Mouse (Mus musculus) frontal cortex, adult 2 months (tissue): ENCODE results near the gene Gna12. TPM values are rescaled to one million over a fixed set of nuclear protein-coding genes. Genes with fewer than 3 reads are reported as not detected.

Experiments used
- DNase-seq, 2 experiments: peaks; one replicate each; pipeline ENCODE4 v3.0.0; 2022; ENCODE audit warnings: low spot score in 1 of 2; ENCODE audit errors: extremely low spot score in 1 of 2
- polyA plus RNA-seq: library from polyadenylated mRNA; depleted of rRNA; stranded (reverse); fragments of >200 nt; gene quantifications from 2 replicates; pipeline ENCODE4 v1.2.3, GENCODE M21; 2012; rRNA removed

Gene Gna12
- 78.0 TPM in 2 replicates for polyA plus RNA-seq

DNA sequence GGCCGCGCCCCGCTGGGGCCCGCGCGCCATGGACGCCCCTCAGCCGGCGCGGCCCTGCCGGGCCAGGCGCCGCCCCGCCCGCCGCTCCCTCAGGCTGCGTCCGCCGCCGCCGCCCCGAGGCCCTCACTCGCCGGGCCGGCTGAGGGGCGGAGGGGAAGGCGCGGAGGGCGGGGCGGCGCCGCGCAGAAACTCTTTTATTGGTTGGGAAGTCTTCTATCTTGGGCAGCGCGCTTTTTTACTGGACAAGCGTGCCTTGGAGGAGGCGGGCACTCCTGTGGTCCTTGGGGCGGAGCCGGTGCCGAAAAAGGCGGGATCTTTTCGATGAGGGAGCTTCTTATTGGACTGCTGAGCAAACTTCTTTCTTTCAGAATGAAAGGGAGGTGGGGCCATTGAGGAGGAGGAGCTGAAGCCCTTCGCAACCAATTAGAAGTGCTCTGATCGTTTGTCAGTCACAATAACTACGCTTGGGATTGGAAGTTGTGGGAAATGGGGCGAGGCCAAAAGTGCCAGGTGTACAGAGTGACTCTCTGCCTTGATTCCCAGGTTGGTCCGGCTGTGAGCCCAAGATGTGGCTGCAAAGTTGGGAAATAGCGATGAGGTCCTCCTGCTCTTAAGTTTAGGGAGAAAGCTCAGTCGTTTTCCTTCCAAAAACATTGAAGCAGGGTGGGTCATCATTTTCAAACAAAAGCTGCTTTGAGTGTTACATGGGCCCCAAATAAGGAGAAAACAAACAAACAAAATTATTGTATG lies at the start of gene Gna12:
Gene Gna12 (minus strand): TSS at position 118 of the 750 bp plus-strand sequence.
- DNase-seq, result peak; percentile 98 to 99

DNA sequence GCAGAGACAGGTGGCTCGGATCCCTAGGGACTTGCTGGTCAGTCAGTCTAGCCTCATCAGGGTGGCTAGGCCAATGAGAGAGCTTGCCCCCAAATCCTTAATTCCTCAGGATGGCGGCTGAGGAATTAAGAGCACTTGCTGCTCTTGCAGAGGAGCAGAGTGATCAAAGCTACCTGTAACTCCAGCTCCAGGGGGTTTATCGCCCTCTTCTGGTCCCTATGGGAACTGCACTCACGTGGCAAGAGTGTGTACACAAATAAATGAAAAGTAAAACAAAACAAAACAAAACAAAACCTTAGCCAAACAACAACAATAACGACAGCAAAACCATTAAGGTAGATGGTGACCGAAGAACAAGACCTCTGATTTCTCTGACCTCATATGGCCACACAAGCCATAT lies 48.4 kb upstream of the Gna12 start:
- no peak for DNase-seq

DNA sequence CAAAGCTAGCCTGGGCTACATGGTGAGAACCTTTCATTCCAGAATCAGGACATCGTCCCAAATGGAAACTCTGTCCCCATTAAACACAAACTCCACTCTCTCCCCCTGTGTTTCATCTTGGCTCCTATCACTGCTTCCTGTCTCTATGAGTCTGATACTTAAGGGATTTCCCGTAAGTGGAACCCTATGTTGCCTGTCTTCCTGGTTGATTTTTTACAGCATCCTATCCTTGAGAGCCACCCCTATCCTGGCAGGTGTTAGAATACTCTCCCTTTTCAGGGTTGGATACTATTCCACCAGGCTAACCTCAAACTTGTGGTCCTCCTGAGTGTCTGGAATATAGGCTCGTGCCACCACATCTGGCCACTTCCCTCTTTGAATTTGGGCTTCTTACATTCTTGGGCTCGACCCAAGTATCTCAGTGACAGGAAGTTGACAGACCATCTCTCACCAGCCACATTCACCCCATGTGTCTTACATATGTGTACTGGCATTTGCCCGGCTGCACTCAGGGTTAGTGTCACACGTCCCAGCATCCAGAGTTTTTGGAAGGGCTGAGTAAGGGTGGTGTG lies 43.6 kb upstream of the Gna12 start:
- no peak for DNase-seq

DNA sequence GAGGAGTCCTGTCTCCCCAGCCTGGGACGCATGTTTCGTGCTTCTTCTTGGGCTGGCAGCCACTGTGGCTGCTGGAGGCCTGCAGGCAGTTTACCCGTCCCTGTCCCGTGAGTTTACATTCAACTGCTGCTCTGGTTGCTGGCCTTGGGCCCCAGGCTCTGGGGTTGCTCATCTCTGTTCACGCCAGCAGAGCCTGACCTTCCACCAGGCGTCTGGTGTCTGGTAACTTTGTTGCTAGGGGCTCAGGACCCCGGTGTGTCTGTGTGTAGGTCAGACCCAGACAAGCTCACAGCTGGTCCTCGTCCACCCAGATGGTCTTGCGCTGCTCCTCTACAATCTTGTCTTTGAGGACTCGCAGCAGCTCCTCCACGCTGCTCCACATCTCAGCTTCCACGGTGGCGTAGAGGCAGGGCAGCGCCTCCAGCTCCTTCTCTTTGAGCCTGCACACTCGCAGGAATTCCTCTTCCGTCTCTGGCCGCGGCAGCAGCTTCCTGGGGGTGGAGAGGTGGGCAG lies 42.9 kb upstream of the Gna12 start:
- DNase-seq, result peak in 1 of 2 experiments; percentile 51

DNA sequence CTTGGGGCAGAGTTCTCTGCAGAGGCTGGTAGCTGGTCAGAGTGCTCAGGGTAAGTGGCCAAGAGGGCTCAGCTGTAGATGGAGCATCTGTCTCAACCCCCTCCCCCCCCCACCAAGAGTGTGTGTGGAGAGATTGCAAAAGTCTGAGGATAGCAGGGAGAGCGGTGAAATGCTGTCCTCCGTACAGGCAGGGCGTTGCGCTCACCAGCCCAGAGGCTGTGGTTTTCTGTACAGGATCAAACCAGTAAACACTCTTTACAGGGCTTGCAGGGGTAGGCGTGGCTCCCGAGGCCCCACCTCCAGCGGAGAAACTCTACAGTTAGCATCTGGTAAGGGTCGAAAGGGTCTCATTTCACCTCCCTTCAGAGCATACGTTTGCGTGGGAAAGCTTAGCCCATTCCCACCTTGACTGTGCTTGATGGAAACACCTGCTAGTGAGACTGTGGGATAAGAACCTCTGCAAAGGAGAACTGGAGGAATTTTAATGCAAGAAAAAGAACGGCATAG lies 42.4 kb upstream of the Gna12 start:
- no peak for DNase-seq

DNA sequence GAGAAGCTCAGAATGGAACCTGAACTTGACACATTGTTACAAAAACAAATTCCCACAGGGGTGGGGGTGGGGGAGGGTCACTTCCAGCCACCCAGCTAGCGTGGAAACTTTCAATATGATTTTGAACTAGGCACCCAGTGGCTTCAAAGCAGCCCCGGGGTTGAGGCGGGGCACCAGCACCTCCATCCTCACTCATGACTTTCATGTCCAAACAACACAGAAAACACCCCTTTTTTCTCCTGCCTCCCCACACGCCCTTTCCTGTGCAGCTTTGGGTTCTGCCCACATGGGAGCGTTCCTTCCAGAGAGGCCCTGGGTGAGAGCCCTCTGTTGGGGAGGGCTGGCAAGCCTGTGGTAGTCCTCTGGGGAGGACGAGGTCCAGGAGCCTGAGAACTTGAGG lies 41.0 kb upstream of the Gna12 start:
- DNase-seq, result no peak

DNA sequence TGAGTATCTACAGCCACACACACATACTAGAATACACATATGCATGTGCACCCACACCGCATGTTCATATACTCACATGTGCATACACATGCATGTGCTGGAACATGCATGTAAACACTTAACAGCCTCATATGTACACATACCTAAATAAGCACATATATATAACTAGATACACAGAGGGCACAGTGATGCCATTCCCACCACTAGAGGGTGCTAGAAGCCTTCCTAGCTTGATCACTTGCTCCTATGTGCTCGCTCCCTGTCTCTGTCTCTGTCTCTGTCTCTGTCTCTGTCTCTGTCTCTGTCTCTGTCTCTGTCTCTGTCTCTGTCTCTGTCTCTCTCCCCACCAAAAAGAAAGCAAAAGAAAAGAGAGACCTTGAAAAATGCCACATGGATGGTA lies 38.8 kb upstream of the Gna12 start:
- peak; percentile 58 to 87 for DNase-seq

DNA sequence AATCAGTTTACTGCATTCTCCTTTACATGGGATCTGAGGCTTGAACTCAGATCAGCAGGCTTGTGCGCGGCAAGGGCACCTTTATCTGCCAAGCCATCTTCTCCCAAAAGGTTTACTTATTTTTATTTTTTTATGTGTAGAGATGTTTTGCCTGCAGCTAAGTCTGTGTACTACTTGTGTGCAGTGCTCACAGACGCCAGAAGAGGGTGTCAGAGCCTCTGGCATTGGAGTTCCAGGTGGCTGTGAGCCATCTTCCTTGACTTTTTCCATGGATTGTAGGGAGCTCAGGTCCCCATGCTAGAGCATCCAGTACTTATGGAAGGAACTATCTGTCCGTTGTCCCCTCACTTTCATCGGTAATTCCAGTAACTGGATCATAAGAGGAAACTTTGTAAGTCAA lies 29.5 kb upstream of the Gna12 start:
- DNase-seq, result no peak

DNA sequence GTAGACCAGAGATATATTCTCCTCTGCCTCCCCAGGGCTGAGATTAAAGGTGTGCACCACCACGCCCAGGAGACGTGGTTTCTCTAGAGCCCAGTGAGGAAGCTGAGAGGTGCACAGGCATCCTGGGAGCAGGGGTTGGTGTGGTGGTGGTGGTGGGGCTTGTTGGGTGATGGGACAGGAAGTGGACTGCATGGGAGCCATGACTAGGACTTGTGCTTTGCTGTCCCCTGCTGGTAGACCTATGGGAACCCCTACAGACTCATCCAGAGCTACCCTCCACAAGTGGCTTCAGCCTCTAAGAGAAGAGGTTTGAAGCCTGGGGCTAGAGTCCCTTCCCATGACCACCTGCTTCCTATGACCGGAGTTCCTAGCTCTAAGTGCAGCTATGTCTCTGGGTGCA lies 28.1 kb upstream of the Gna12 start:
- DNase-seq, result no peak

DNA sequence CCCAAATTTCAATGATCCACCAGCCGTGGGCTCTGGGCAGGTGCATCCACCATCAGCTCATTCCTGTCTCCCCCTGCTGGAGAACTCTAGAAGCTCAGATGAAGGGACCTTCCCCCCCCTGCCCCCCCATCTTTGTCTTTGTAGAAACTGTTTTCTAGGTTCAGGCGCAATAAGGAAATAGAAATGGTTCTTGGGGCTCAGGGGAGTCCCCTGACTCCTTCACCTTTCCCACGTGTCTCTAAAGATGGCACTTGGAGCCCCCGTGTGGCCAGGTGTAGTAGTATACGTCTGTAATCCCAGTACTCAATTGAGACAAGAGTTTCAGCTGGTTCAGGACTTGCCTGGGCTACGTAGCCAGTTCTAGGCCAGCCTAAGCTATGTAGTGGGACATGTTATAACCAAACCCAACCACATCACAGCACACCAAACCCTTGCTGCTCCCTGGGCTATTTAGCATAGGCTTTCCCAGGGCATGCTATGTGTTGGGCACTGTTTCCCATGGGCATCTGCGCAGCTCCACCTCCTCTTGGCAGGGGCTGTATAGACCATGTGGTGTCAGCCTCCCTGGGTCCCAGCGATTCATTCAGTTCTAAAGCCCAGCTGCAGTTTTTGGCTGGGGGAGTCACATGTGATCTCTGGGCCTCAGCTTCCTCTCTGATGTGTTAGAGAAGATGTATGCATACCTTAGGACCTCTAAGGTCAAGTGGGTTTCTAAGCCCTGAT lies 27.4 kb upstream of the Gna12 start:
- DNase-seq, result no peak

DNA sequence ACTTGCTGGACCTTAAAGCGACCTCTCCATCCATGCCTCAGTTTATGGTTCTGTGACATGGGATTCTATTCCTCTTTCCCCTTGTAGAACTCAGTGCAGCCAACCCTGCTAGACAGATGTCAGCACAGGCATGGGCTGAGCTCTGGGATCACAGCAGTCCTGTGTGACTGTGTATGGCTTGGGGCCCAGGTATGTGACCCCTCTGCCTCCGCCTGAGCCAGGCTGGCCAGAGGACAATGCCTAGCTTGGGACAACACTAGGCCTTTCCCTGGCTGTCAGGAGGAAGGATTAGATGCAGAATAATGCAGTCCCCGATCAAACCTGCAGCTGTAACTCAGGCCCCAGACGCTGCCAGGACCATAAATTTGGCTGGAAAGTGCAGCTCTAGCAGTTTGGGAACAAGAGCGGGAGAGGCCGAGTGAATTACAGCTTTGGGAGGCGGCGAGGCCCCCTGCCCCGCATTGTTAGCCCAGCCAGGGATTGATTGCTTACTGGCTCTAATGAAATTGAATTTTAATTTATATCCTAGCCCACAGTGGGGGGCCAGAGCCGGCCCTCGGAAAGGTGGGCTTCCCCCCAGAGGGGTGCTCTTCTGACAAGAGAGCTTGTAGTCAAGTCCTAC lies 25.8 kb upstream of the Gna12 start:
- no peak for DNase-seq

DNA sequence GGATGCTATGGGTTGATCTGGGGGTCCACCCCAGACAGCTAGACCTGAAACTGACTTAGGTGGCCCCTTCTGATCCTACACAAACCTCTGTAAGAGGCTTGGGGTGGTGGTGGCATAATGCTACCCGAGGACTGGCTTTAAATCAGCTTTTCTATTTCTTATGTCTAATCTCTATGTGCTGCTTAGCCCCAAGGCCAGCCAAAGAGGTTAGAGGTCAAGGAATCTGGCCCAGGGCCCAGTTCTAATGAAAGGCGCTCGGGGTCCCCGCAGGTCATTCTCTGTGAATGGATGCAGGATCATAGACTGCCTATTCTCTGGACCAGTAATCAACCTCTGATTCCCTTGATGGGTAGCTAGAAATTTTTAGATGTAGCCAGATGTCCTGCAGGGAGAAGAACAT lies 24.5 kb upstream of the Gna12 start:
- DNase-seq, result no peak

DNA sequence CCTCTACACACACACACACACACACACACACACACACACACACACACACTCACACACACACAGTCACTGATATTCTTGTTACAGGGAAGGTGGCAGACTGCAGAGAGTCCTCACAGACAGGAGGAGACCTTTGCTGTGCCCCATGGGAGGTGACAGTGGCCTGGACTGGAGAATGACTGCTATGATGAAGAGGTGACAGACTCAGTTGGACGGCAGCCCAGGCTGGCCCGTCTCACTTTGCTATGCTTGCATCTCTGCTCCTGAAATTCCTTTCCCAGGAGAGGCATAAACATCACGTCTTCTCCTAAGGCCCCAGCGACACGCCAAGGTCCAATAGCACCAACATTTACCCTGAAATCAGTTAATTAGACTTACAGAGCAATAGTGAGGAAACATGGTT lies 23.5 kb upstream of the Gna12 start:
- no peak for DNase-seq

DNA sequence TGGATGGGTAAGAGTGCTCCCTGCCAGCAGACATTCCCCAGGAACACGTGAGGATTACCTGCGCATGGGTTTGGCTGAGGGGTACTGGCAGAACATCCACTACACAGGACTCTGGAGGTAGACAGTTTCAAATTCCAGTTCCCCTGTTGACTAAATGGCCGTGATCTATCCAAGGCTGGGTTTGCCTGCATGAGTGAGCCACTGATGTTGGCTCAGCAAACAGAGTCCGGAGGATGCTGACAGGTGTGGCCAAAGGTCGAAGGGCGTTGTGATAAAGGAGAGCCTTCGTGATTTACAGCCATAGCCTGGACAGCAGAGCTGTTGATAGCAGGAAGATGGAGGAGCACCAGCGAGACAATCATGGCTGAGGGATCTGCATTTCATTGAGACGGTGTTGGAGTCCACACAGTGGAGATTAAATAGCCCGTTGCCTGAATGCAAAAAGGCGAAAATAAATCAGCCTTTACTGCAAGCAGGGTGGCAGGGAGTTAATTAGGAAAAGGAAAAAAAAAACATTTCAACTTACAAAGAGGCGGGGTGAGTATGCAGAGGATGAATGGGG lies 22.3 kb upstream of the Gna12 start:
- DNase-seq, result no peak

DNA sequence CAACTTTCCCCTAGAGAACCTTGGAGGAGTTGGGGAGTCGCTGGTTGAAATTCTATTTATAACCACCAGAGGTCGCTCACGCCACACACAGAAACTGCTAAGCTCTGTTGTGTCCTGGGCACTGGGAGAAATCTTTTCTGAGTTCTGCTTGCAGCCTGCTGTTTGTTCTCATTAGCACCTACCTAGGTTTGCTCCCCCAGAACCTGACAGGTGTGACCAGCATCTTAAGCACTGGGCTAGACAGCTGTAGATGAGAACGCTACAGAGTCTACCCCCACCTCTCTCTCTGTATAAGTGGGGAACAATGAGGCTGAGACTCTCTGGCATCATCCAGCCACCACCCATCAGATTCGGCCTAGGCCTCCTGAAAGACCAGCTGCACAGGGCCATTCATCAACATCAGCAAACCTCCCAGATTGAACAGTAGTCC lies 17.1 kb upstream of the Gna12 start:
- peak in 1 of 2 experiments; percentile 71 for DNase-seq

DNA sequence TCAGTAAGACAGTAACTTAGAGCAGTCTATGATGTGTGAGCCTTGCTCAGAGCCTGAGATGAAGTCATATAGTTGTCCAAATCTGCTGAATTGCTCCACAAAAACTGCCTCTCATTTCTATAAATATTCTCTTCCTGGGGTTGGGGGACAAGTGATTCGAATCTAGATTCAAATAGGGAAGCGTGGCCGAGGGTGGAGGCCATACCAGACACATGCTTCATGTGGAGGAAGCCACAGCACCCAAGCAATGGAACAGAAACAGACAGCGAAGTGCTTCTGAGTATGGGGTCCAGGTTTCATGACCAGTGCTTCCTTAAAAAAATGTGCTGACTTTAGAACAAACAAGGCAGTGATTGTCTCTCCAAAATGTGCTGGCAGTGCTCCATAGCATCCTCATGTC lies 11.7 kb upstream of the Gna12 start:
- DNase-seq, result no peak

DNA sequence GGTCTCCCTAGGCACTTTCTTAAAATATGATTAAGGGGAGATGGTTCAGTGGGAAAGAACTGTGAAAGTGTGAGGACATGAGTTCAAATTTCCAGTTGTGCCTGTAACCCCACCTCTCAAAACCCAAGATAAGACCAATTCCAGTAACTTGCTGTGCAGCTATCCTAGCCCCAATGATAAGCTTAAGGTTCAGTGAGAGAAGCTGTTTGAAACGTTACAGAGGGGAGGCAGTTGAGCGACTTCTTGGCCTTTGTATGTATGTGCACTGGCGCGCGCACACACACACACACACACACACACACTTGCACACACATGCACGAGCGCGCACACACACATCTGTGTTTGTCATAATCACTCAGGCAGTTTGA lies 817 bp upstream of the Gna12 start:
- no peak for DNase-seq

DNA sequence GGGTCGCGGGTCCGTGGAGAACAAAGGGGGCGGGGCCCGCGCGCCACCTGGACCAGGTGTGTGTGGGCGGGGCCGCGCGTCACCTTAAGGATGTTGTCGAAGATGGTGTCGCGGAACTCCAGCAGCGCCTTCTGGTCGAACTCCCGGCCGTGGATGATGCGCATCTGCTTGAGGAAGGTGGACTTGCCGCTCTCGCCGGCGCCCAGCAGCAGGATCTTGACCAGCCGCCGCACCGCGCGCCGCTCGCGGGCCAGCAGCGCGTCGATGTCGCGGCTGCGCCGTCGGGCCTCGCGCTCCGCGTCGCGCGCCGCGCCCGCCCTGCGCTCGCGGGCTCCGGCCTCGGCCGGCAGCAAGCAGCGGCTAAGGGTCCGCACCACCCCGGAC lies 328 bp downstream of the Gna12 start:
- no peak for DNase-seq

DNA sequence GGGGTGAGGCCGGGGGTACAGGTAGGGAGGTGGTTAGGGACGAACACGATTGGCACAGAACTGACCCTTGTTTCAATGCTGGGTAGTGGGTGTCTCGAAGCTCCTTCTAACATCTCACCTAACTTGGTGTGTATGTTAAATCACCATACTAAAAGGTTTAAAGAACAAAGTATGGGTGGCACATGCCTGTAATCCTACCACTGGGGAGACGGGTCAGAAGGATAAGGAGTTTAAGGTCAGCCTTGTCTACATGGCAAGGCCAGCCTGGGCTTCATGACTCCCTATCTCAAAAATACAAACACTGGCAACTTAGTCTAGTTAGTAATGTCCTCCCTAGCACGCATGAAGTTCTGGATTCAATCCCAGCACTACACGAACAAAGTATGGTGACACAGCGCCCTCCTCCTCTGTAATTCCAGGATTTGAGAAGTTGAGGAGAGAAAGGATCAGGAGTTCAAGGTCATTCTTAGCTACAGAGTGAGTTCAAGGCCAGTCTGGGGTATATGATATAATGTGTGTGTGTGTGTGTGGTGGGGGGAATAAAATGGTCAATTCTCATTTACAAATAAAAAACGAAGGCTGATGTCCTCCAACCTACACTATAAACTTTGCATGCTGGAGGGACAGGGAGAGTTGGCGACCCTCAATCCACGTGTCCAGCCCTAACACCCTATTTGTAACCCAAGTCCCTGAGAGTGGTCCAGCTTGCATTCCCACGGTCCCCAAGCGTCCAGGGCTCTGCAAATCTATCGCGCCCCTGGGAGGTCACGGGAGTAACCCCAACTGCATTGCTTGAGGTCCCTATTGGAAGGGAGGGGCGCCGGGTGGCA lies 935 bp downstream of the Gna12 start:
- DNase-seq, result no peak

DNA sequence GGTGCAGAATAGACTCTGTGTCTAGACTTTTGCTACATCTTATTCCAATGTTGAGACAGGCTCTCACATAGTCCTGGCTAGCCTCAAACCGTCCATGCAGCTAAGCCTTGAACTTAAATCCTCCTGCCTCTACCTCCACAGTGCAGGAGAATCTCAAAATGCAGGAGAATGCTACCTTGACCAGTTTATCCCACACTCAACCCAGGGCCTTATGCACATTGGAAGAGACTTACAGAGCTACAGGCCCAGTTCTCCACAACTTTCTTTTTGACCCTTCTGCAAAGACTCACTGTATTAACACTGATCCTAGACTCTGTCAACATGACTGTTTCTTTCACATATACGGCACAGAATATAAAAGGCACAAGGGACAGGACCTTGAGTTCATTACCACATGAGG lies 1.9 kb downstream of the Gna12 start:
- no peak for DNase-seq
